Mouse (Mus musculus) C2C12 (cell line): ENCODE results near the gene Gabra4.
"Not testable (repeated sequence)": the region's sequence is repeated elsewhere in the genome, so short reads cannot be mapped to it uniquely, and the experiment has no call there.

ENCODE experiments used
- CTCF ChIP-seq: IDR thresholded peaks from one replicate; pipeline ENCODE4 v1.5.1; 2011; ENCODE audit not compliant: control insufficient read depth, insufficient read depth, insufficient read length
- MYOG ChIP-seq: IDR thresholded peaks from one replicate; pipeline ENCODE4 v1.6.1; 2011; ENCODE audit not compliant: control insufficient read depth, insufficient read length; ENCODE audit errors: extremely low read depth

- TF ChIP-seq CTCF, MYOG: not testable (repeated sequence)
Observed at GRCm38 (mm10) chr5:71525486-71525885, 132.6 kb downstream of the Gabra4 start.
